Mouse (Mus musculus): Measurements from ENCODE around the gene Krtap3-3. TPM values are rescaled to one million over a fixed set of nuclear protein-coding genes. Genes with fewer than 3 reads are reported as not detected.

Gene Krtap3-3
- polyA plus RNA-seq, 1 experiment: not detected

DNA sequence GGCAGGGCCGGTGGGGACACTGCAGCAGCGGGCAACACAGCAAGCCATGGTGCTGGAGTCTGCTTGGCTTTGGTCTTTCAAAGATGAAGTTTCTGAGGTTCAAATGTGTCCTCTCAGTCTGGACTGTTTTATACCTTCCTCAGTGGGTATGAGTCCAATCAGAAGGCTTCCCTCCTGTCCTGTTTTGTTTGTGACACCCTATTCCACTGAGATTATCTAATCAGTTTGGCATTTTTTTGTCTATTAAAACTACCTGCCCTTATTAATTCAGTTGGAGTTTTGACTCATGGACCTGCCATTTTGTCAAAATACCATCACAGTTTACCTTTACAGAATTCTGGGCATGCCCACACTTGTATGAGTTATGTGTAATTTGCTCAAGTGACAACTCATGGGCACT is 6.1 kb upstream of the Krtap3-3 start, which contains the start of gene Krtap3-2:
TSS of gene Krtap3-2 (minus strand) at position 101 of the 400 bp plus-strand sequence.
- no peak for TF ChIP-seq CTCF (IDR thresholded peaks at IDR 0.05; ENCODE audit: extremely low read depth, insufficient read length, insufficient replicate concordance, low read depth, low read length)
- no peak for TF ChIP-seq POLR2A (IDR thresholded peaks at IDR 0.05; ENCODE audit: low read depth, low read length)
- no peaks in the 10 kb centered on the region for H3K36me3 ChIP-seq (ENCODE audit: control insufficient read depth, insufficient read depth, low read length)
- H3K4me3 ChIP-seq (ENCODE audit: low read depth, low read length): no peak within 1 kb of the TSS
- WGBS: 90% methylated on average over 2 of the region's 2 CpGs
- H3K27me3 ChIP-seq (ENCODE audit: control insufficient read depth, insufficient read depth, low read length): no peaks in the 10 kb centered on the region
- H3K4me1 ChIP-seq (ENCODE audit: control insufficient read depth, insufficient read depth, insufficient read length, low read length): peaks cover 2% of the 10 kb centered on the region; the same call in 1 of the 2 replicates
- no peak within 1 kb of the TSS for H3K27ac ChIP-seq (ENCODE audit: insufficient read depth, low read depth, low read length)

- WGBS: 92% methylated on average over 2 of the region's 2 CpGs
- no peak overlapping the region for H3K27ac ChIP-seq (ENCODE audit: insufficient read depth, low read depth, low read length)
- peaks cover 2% of the 10 kb centered on the region; the same call in 1 of the 2 replicates for H3K4me1 ChIP-seq (ENCODE audit: control insufficient read depth, insufficient read depth, insufficient read length, low read length)
- no peaks in the 10 kb centered on the region for H3K36me3 ChIP-seq (ENCODE audit: control insufficient read depth, insufficient read depth, low read length)
- no peak for TF ChIP-seq CTCF (IDR thresholded peaks at IDR 0.05; ENCODE audit: extremely low read depth, insufficient read length, insufficient replicate concordance, low read depth, low read length)
- no peak for TF ChIP-seq POLR2A (IDR thresholded peaks at IDR 0.05; ENCODE audit: low read depth, low read length)
- H3K27me3 ChIP-seq (ENCODE audit: control insufficient read depth, insufficient read depth, low read length): no peaks in the 10 kb centered on the region
- H3K4me3 ChIP-seq (ENCODE audit: low read depth, low read length): no peak overlapping the region
These were observed 5.5 kb upstream of the Krtap3-3 start for GRCm38 (mm10) chr11:99556195-99556594.

GRCm38 (mm10) chr11:99547892-99548291 is 2.8 kb downstream of the Krtap3-3 start:
- TF ChIP-seq POLR2A (IDR thresholded peaks at IDR 0.05; ENCODE audit: low read depth, low read length): no peak
- TF ChIP-seq CTCF (IDR thresholded peaks at IDR 0.05; ENCODE audit: extremely low read depth, insufficient read length, insufficient replicate concordance, low read depth, low read length): no peak
- Histone ChIP-seq H3K27me3 (ENCODE audit: control insufficient read depth, insufficient read depth, low read length) (no peaks in the 10 kb centered on the region), H3K36me3 (ENCODE audit: control insufficient read depth, insufficient read depth, low read length) (no peaks in the 10 kb centered on the region)

DNA sequence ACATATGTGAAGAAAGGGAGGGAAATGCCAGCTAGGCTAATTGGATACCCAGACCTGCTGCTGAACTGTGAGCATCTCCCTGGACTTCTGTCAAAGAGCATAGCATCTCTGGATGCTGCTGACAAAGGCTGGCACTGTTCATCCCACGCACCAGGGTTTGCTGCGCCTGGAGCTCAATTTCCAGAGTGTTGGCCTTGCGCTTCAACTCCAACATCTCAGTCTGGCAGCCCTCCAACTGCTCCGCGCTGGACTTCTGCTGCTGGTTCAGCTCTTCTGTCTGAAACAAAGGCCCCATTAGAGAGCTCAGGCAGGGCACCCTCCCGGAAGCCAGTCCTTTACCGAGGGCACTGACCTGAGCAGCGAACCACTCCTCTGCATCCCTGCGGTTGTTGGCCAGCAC is 10.9 kb downstream of the Krtap3-3 start:
- H3K36me3 ChIP-seq (ENCODE audit: control insufficient read depth, insufficient read depth, low read length): no peaks in the 10 kb centered on the region
- H3K27ac ChIP-seq (ENCODE audit: insufficient read depth, low read depth, low read length): no peak overlapping the region
- WGBS: 42% methylated on average over 9 of the region's 9 CpGs
- H3K27me3 ChIP-seq (ENCODE audit: control insufficient read depth, insufficient read depth, low read length): no peaks in the 10 kb centered on the region
- H3K4me1 ChIP-seq (ENCODE audit: control insufficient read depth, insufficient read depth, insufficient read length, low read length): no peaks in the 10 kb centered on the region
- no peak overlapping the region for H3K4me3 ChIP-seq (ENCODE audit: low read depth, low read length)
- no peak for TF ChIP-seq CTCF (IDR thresholded peaks at IDR 0.05; ENCODE audit: extremely low read depth, insufficient read length, insufficient replicate concordance, low read depth, low read length)
- TF ChIP-seq POLR2A (IDR thresholded peaks at IDR 0.05; ENCODE audit: low read depth, low read length): no peak

More at GRCm38 (mm10) chr11:99547892-99548291, 2.8 kb downstream of the Krtap3-3 start:
- Histone ChIP-seq H3K4me3 (ENCODE audit: low read depth, low read length) (no peak overlapping the region), H3K4me1 (ENCODE audit: control insufficient read depth, insufficient read depth, insufficient read length, low read length) (no peaks in the 10 kb centered on the region), H3K27ac (ENCODE audit: insufficient read depth, low read depth, low read length) (no peak overlapping the region)

- TF ChIP-seq CTCF (IDR thresholded peaks at IDR 0.05; ENCODE audit: extremely low read depth, insufficient read length, insufficient replicate concordance, low read depth, low read length) (no peak), POLR2A (IDR thresholded peaks at IDR 0.05; ENCODE audit: low read depth, low read length) (no peak)
- 19% methylated on average over 13 of the region's 13 CpGs for whole genome bisulfite sequencing
These were observed 29.3 kb downstream of the Krtap3-3 start, which contains the start of gene Krt39 for GRCm38 (mm10) chr11:99521288-99521860. Krt39 (minus strand) TSS chr11:99521338.

GRCm38 (mm10) chr11:99514098-99514497 is 36.6 kb downstream of the Krtap3-3 start:
- H3K4me3 ChIP-seq (ENCODE audit: low read depth, low read length): no peak overlapping the region
- no peak overlapping the region for H3K27ac ChIP-seq (ENCODE audit: insufficient read depth, low read depth, low read length)
- H3K36me3 ChIP-seq (ENCODE audit: control insufficient read depth, insufficient read depth, low read length): no peaks in the 10 kb centered on the region
- no peak for TF ChIP-seq CTCF (IDR thresholded peaks at IDR 0.05; ENCODE audit: extremely low read depth, insufficient read length, insufficient replicate concordance, low read depth, low read length)
- no peak for TF ChIP-seq POLR2A (IDR thresholded peaks at IDR 0.05; ENCODE audit: low read depth, low read length)
- peaks cover 3% of the 10 kb centered on the region; the same call in 1 of the 2 replicates for H3K4me1 ChIP-seq (ENCODE audit: control insufficient read depth, insufficient read depth, insufficient read length, low read length)
- 29% methylated on average over 8 of the region's 8 CpGs for WGBS
- H3K27me3 ChIP-seq (ENCODE audit: control insufficient read depth, insufficient read depth, low read length): no peaks in the 10 kb centered on the region

More at GRCm38 (mm10) chr11:99521288-99521860, 29.3 kb downstream of the Krtap3-3 start, which contains the start of gene Krt39:
- Histone ChIP-seq H3K27me3 (ENCODE audit: control insufficient read depth, insufficient read depth, low read length) (no peaks in the 10 kb centered on the region), H3K36me3 (ENCODE audit: control insufficient read depth, insufficient read depth, low read length) (no peaks in the 10 kb centered on the region), H3K27ac (ENCODE audit: insufficient read depth, low read depth, low read length) (no peak within 1 kb of the TSS), H3K4me3 (ENCODE audit: low read depth, low read length) (no peak within 1 kb of the TSS), H3K4me1 (ENCODE audit: control insufficient read depth, insufficient read depth, insufficient read length, low read length) (no peaks in the 10 kb centered on the region)

Other genes starting within 250 kb of the Krtap3-3 start
- gene Krt25, start 227.9 kb downstream of the Krtap3-3 start, polyA plus RNA-seq (2012; rRNA removed): not detected in 2 replicates
- gene Krt26, start 212.9 kb downstream of the Krtap3-3 start, polyA plus RNA-seq (2012; rRNA removed): not detected in 2 replicates
- not detected in 2 replicates for gene Krt27, start 199.8 kb downstream of the Krtap3-3 start, polyA plus RNA-seq (2012; rRNA removed)
- not detected in 2 replicates for gene Krt28, start 176.0 kb downstream of the Krtap3-3 start, polyA plus RNA-seq (2012; rRNA removed)
- 0.15 and 0.18 TPM in 2 replicates for gene Krt10, start 161.5 kb downstream of the Krtap3-3 start, polyA plus RNA-seq (2012; rRNA removed)
- gene Krt12, start 128.6 kb downstream of the Krtap3-3 start, polyA plus RNA-seq (2012; rRNA removed): 0.48 and 9.5 TPM in 2 replicates
- gene Krt20, start 112.7 kb downstream of the Krtap3-3 start, polyA plus RNA-seq (2012; rRNA removed): 292 and 951 TPM in 2 replicates
- 4.4 and 7.4 TPM in 2 replicates for gene Krt23, start 57.7 kb downstream of the Krtap3-3 start, polyA plus RNA-seq (2012; rRNA removed)
- not detected in 2 replicates for gene Krt39, start 29.5 kb downstream of the Krtap3-3 start, polyA plus RNA-seq (2012; rRNA removed)
- gene Krt40, start 7.7 kb downstream of the Krtap3-3 start, polyA plus RNA-seq (2012; rRNA removed): not detected in 2 replicates
- not detected in 2 replicates for gene Krtap3-2, start 6.0 kb upstream of the Krtap3-3 start, polyA plus RNA-seq (2012; rRNA removed)
- gene Gm11939, start 8.6 kb upstream of the Krtap3-3 start, polyA plus RNA-seq (2012; rRNA removed): not detected in 2 replicates
- gene Krtap3-1, start 15.8 kb upstream of the Krtap3-3 start, polyA plus RNA-seq (2012; rRNA removed): 0.47 and 2.7 TPM in 2 replicates
- gene Krtap1-5, start 30.2 kb upstream of the Krtap3-3 start, polyA plus RNA-seq (2012; rRNA removed): not detected in 2 replicates
- not detected in 2 replicates for gene Krtap1-4, start 32.8 kb upstream of the Krtap3-3 start, polyA plus RNA-seq (2012; rRNA removed)
- gene Krtap1-3, start 40.5 kb upstream of the Krtap3-3 start, polyA plus RNA-seq (2012; rRNA removed): not detected in 2 replicates
- not detected in 2 replicates for gene Krtap9-3, start 47.2 kb upstream of the Krtap3-3 start, polyA plus RNA-seq (2012; rRNA removed)
- 1.3 TPM in 1 of 2 replicates, not detected in the other for gene Gm11938, start 52.4 kb upstream of the Krtap3-3 start, polyA plus RNA-seq (2012; rRNA removed)
- gene Gm11937, start 59.3 kb upstream of the Krtap3-3 start, polyA plus RNA-seq (2012; rRNA removed): not detected in 2 replicates
- 0.29 and 1.9 TPM in 2 replicates for gene Krtap2-4, start 64.0 kb upstream of the Krtap3-3 start, polyA plus RNA-seq (2012; rRNA removed)
- 1.9 TPM in 1 of 2 replicates, not detected in the other for gene Gm11562, start 69.6 kb upstream of the Krtap3-3 start, polyA plus RNA-seq (2012; rRNA removed)
- gene Krtap4-1, start 77.4 kb upstream of the Krtap3-3 start, polyA plus RNA-seq (2012; rRNA removed): not detected in 2 replicates
- gene Krtap4-2, start 84.2 kb upstream of the Krtap3-3 start, polyA plus RNA-seq (2012; rRNA removed): not detected in 2 replicates
- not detected in 2 replicates for gene Krtap4-7, start 93.2 kb upstream of the Krtap3-3 start, polyA plus RNA-seq (2012; rRNA removed)
- not detected in 2 replicates for gene Gm11555, start 99.4 kb upstream of the Krtap3-3 start, polyA plus RNA-seq (2012; rRNA removed)
- not detected in 2 replicates for gene Gm11563, start 108.1 kb upstream of the Krtap3-3 start, polyA plus RNA-seq (2012; rRNA removed)
- not detected in 2 replicates for gene Krtap4-6, start 115.1 kb upstream of the Krtap3-3 start, polyA plus RNA-seq (2012; rRNA removed)
- gene Gm14190, start 139.9 kb upstream of the Krtap3-3 start, polyA plus RNA-seq (2012; rRNA removed): not detected in 2 replicates
- not detected in 2 replicates for gene Gm14180, start 183.4 kb upstream of the Krtap3-3 start, polyA plus RNA-seq (2012; rRNA removed)
- gene Gm11595, start 222.0 kb upstream of the Krtap3-3 start, polyA plus RNA-seq (2012; rRNA removed): not detected in 2 replicates
- not detected in 2 replicates for gene Krtap4-8, start 229.8 kb upstream of the Krtap3-3 start, polyA plus RNA-seq (2012; rRNA removed)
- gene Krtap4-9, start 234.3 kb upstream of the Krtap3-3 start, polyA plus RNA-seq (2012; rRNA removed): not detected in 2 replicates
- not detected in 2 replicates for gene Gm11596, start 242.6 kb upstream of the Krtap3-3 start, polyA plus RNA-seq (2012; rRNA removed)
- not detected in 2 replicates for gene Gm11569, start 248.1 kb upstream of the Krtap3-3 start, polyA plus RNA-seq (2012; rRNA removed)

All from small intestine, adult 2 months (tissue).